Mouse (Mus musculus): Measurements from ENCODE around the gene Nrn1. TPM values are rescaled to one million over a fixed set of nuclear protein-coding genes. Genes with fewer than 3 reads are reported as not detected.

The Nrn1 gene
- 10.8 and 11.0 TPM in 2 replicates for polyA plus RNA-seq (2015; fragmentation: Nextera tagmentation; extraction: Ambion mirVana)

- WGBS = under 1% methylated on average over 49 of the region's 50 CpGs
- H3K27ac ChIP-seq = no peak within 1 kb of the TSS
- peak within 1 kb of the TSS; percentile 43 for H3K4me3 ChIP-seq (replicated peaks)
- no peak for ATAC-seq (ENCODE audit: insufficient read depth, low FRiP score, low read depth)
- H3K4me1 ChIP-seq = peaks cover 10% of the 10 kb centered on the region
- H3K9me3 ChIP-seq = no peaks in the 10 kb centered on the region
- H3K9ac ChIP-seq = no peak within 1 kb of the TSS
- H3K4me2 ChIP-seq = peak within 1 kb of the TSS; percentile 91
- peaks cover 50% of the 10 kb centered on the region for H3K27me3 ChIP-seq (replicated peaks)
- H3K36me3 ChIP-seq = no peaks in the 10 kb centered on the region
Measured at GRCm38 (mm10) chr13:36734731-36735571, at the start of gene Nrn1. Gene Nrn1, minus strand, starts transcription at chr13:36735131.

- Histone ChIP-seq H3K9ac (no peak overlapping the region), H3K27me3 (replicated peaks) (no peaks in the 10 kb centered on the region), H3K4me3 (replicated peaks) (no peak overlapping the region), H3K4me2 (no peak overlapping the region), H3K36me3 (no peaks in the 10 kb centered on the region), H3K9me3 (no peaks in the 10 kb centered on the region), H3K4me1 (no peaks in the 10 kb centered on the region), H3K27ac (no peak overlapping the region)
- WGBS = 47% methylated on average over 5 of the region's 5 CpGs
- ATAC-seq (ENCODE audit: insufficient read depth, low FRiP score, low read depth) = no peak
Measured at GRCm38 (mm10) chr13:36779626-36780025, 44.7 kb upstream of the Nrn1 start.

- no peak overlapping the region for H3K27ac ChIP-seq
- H3K9ac ChIP-seq = no peak overlapping the region
- no peaks in the 10 kb centered on the region for H3K4me1 ChIP-seq
- 53% methylated on average over 2 of the region's 2 CpGs for WGBS
- no peak overlapping the region for H3K4me3 ChIP-seq (replicated peaks)
- ATAC-seq (ENCODE audit: insufficient read depth, low FRiP score, low read depth) = no peak
- no peaks in the 10 kb centered on the region for H3K27me3 ChIP-seq (replicated peaks)
- H3K4me2 ChIP-seq = no peak overlapping the region
- H3K9me3 ChIP-seq = no peaks in the 10 kb centered on the region
- no peaks in the 10 kb centered on the region for H3K36me3 ChIP-seq
Measured at GRCm38 (mm10) chr13:36766801-36767200, 31.9 kb upstream of the Nrn1 start.

DNA sequence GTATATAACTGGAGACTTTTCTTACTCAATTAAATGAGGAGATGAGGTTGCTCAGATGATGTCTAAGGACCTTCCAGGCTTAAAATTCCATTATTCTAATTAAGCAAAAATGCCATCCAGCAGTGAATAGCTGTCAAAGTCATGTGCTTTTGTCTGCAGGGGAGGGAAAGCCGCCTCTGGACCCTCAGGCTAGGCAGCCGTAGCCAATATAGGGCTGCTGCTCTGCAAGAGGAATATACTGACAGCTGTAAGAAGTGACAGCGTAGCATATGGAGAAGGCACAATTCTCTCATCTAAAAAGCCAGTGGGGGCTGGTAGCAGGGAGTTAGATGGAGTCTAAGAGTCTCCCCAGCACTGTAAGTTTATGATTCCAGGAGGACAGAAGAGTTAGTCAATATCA is 16.9 kb upstream of the Nrn1 start:
- no peak overlapping the region for H3K27ac ChIP-seq
- H3K4me1 ChIP-seq = no peaks in the 10 kb centered on the region
- H3K4me2 ChIP-seq = no peak overlapping the region
- no peaks in the 10 kb centered on the region for H3K9me3 ChIP-seq
- WGBS = 83% methylated on average over 3 of the region's 3 CpGs
- ATAC-seq (ENCODE audit: insufficient read depth, low FRiP score, low read depth) = no peak
- H3K36me3 ChIP-seq = no peaks in the 10 kb centered on the region
- H3K9ac ChIP-seq = no peak overlapping the region
- H3K27me3 ChIP-seq (replicated peaks) = no peaks in the 10 kb centered on the region
- H3K4me3 ChIP-seq (replicated peaks) = no peak overlapping the region

GRCm38 (mm10) chr13:36750056-36750455 is 15.1 kb upstream of the Nrn1 start:
- H3K27me3 ChIP-seq (replicated peaks) = no peaks in the 10 kb centered on the region
- ATAC-seq (ENCODE audit: insufficient read depth, low FRiP score, low read depth) = no peak
- H3K4me3 ChIP-seq (replicated peaks) = no peak overlapping the region

DNA sequence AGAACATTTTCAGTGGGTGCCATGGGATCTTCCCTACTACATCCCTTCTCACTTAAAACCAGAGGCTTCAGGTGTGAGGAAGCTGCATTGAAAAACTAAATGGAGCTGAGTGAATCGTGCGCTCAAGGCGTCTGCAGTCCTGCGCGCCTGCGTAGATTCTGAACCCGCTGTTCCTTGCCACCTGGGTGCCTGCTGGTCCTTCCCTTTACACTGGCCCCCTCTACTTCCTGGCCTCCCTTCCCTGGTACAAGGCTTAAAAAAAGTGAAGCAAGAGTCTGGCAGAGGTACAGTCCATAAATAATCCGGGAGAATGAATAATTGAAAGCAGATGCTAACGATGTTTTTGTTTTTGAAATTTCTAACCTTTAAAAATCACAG is 1.7 kb upstream of the Nrn1 start:
- Histone ChIP-seq H3K9me3 (no peaks in the 10 kb centered on the region), H3K9ac (no peak overlapping the region), H3K4me1 (peaks cover 10% of the 10 kb centered on the region), H3K4me2 (peak overlapping the region; percentile 91), H3K36me3 (no peaks in the 10 kb centered on the region), H3K27me3 (replicated peaks) (peaks cover 35% of the 10 kb centered on the region), H3K27ac (no peak overlapping the region), H3K4me3 (replicated peaks) (peak overlapping the region; percentile 43)
- no peak for ATAC-seq (ENCODE audit: insufficient read depth, low FRiP score, low read depth)
- 15% methylated on average over 9 of the region's 9 CpGs for WGBS

More at GRCm38 (mm10) chr13:36750056-36750455, 15.1 kb upstream of the Nrn1 start:
- Histone ChIP-seq H3K9ac (no peak overlapping the region), H3K4me2 (no peak overlapping the region), H3K9me3 (no peaks in the 10 kb centered on the region), H3K27ac (no peak overlapping the region), H3K36me3 (no peaks in the 10 kb centered on the region), H3K4me1 (no peaks in the 10 kb centered on the region)
- WGBS = 28% methylated on average over 2 of the region's 2 CpGs

GRCm38 (mm10) chr13:36735901-36736618 is 1.1 kb upstream of the Nrn1 start:
- Histone ChIP-seq H3K9ac (no peak overlapping the region), H3K4me3 (replicated peaks) (peak overlapping the region; percentile 43), H3K36me3 (no peaks in the 10 kb centered on the region), H3K27ac (no peak overlapping the region), H3K4me2 (peak overlapping the region; percentile 91), H3K9me3 (no peaks in the 10 kb centered on the region), H3K4me1 (peaks cover 10% of the 10 kb centered on the region), H3K27me3 (replicated peaks) (peaks cover 41% of the 10 kb centered on the region)
- under 1% methylated on average over 36 of the region's 39 CpGs for WGBS
- ATAC-seq (ENCODE audit: insufficient read depth, low FRiP score, low read depth) = peak; percentile 89

DNA sequence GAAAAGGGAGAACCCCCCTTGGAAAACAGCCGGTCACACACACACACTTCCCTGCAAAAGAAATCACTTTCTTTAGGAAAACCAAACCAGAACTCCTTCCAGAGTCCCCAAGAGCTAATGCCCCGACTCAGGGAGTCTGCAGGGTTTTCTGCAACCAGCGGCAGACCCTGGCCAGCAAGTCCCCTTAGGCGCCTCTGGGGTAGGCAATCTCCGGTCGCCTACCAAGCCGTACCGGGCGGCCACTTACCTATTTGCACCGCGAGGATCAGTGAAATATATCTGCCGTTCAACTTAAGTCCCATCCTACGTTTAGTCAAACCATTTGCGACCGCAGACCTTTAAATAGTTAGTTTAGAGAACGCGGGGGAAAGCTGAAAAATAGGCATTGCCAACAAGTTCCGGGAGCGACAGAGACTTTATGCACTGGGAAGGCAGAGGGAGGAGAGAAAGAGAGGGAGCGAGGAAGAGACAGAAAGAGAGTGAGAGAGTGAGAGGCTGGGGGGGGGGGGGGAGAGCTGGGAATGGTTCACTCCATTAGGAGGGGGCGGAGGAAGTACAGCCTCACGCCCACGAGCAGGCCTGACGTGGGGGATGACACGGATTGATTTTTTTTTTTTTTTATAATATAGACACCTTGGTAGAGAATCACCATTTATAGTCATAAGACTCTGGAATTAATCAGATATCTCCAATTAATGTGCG is 791 bp downstream of the Nrn1 start:
- Histone ChIP-seq H3K9ac (no peak overlapping the region), H3K27me3 (replicated peaks) (peaks cover 58% of the 10 kb centered on the region), H3K4me2 (peak overlapping the region; percentile 91), H3K27ac (no peak overlapping the region), H3K4me1 (peaks cover 10% of the 10 kb centered on the region), H3K36me3 (no peaks in the 10 kb centered on the region), H3K4me3 (replicated peaks) (peak overlapping the region; percentile 43), H3K9me3 (no peaks in the 10 kb centered on the region)
- ATAC-seq (ENCODE audit: insufficient read depth, low FRiP score, low read depth) = no peak
- under 1% methylated on average over 26 of the region's 26 CpGs for WGBS

DNA sequence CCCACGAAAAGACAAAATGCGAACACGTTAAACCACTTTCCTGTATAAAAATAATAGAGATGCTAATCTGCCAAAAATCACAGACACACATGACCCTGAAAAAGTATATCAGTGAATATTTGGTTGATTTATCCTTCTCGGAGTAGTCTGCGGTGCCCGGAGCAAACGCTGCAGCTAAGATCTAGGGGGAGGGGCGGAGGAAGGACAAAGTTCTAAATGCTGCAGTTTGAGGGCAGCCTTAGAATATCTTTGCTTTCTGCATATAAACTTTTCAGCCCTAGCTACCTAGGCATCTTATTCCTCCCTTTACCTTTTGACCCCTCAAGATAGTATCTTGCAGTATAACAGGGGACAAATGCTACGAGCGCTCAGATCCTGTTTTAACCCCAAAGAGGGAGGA is 1.4 kb downstream of the Nrn1 start:
- Histone ChIP-seq H3K27ac (no peak overlapping the region), H3K4me3 (replicated peaks) (peak overlapping the region; percentile 3; the same call in 1 of the 2 replicates), H3K27me3 (replicated peaks) (peaks cover 64% of the 10 kb centered on the region), H3K36me3 (no peaks in the 10 kb centered on the region), H3K4me1 (peaks cover 10% of the 10 kb centered on the region), H3K9me3 (no peaks in the 10 kb centered on the region), H3K9ac (no peak overlapping the region), H3K4me2 (no peak overlapping the region)
- 2% methylated on average over 10 of the region's 10 CpGs for WGBS
- ATAC-seq (ENCODE audit: insufficient read depth, low FRiP score, low read depth) = no peak

DNA sequence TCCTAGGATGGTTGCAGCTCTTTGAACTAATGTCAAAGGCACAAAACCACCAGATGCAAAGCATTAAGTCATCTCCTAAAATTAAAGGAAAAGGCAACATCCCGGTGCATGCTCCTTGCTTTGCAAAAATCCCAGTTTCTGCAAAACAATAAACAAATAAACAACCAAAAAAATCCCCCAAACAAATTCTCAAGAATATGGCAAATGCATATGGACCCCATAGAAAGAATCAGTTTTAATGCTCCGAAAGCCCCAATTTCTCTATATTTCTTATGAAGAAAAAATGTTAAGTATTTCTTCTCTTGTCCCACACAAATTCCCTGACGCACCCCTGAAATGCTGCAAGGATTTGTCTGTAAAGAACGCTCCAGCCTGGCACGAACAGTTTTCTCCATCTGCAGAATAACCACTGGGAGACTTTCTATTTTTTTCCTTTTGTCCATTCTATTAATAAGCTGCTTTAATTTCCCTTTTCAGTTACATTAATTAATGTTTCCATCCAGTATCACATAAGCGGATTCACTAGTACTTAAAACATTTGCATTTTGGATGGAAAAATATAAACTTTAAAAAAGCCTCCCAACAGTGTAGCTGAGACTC is 1.9 kb downstream of the Nrn1 start:
- H3K4me1 ChIP-seq = peaks cover 10% of the 10 kb centered on the region
- peaks cover 68% of the 10 kb centered on the region for H3K27me3 ChIP-seq (replicated peaks)
- no peak overlapping the region for H3K4me2 ChIP-seq
- no peak overlapping the region for H3K4me3 ChIP-seq (replicated peaks)
- no peak overlapping the region for H3K9ac ChIP-seq
- no peaks in the 10 kb centered on the region for H3K36me3 ChIP-seq
- no peak for ATAC-seq (ENCODE audit: insufficient read depth, low FRiP score, low read depth)
- H3K27ac ChIP-seq = no peak overlapping the region
- H3K9me3 ChIP-seq = no peaks in the 10 kb centered on the region
- WGBS = 14% methylated on average over 6 of the region's 6 CpGs

GRCm38 (mm10) chr13:36731931-36732461 is 2.9 kb downstream of the Nrn1 start:
- Histone ChIP-seq H3K27me3 (replicated peaks) (peaks cover 74% of the 10 kb centered on the region), H3K9me3 (no peaks in the 10 kb centered on the region), H3K4me3 (replicated peaks) (peak overlapping the region; percentile 26), H3K9ac (no peak overlapping the region), H3K36me3 (no peaks in the 10 kb centered on the region), H3K27ac (no peak overlapping the region), H3K4me2 (peak overlapping the region; percentile 51), H3K4me1 (peaks cover 12% of the 10 kb centered on the region)
- no peak for ATAC-seq (ENCODE audit: insufficient read depth, low FRiP score, low read depth)
- WGBS = under 1% methylated on average over 23 of the region's 23 CpGs

Data from stomach, embryonic 15.5 days (tissue).